ENCODE assay signal across 12 mouse cellular contexts in the genomic region with DNA sequence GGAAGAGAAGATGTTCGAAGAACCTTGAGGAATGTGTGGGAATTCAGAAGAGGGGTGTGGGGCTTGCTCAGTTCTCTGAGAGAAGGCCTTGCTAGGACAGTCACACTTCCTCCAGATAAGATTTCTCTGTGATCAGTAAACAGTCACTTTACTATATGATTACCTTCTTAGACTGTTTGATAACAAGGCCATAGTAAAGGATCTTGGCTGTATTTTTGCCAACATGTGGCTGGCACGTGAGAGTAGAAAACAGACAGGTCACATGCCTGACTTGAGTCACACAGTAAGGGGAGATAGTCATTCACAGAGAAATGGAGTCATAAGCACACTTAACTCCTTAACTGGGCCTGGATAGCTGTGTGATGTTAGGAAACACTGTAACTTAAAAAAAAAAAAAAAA.
DNase-seq lines count a peak whose midpoint lies in the region; ATAC-seq and TF ChIP-seq lines count a peak whose summit lies in the region.
"Had no signal": no experiment of that assay in that cellular context is flagged by ENCODE, and none has a peak within 500 bp of the region (broad histone marks: within the 10 kb centered on the region; RNA-seq: fewer than 3 reads in every experiment).

No protein-coding gene starts in this region.

- no peak for TF ChIP-seq CTCF in lung, embryonic 14.5 days (IDR thresholded peaks at IDR 0.05; ENCODE audit: low read depth)
- no peak for TF ChIP-seq CTCF in small intestine, adult 2 months (IDR thresholded peaks at IDR 0.05; ENCODE audit: extremely low read depth, insufficient read length, insufficient replicate concordance, low read depth, low read length)

- H3K27me3 ChIP-seq in lung, embryonic 14.5 days (ENCODE audit: insufficient read depth, low read length): no peaks in the 10 kb centered on the region
- H3K27me3 ChIP-seq in small intestine, adult 2 months (ENCODE audit: control insufficient read depth, insufficient read depth, low read length): no peaks in the 10 kb centered on the region
- no peaks in the 10 kb centered on the region for H3K27me3 ChIP-seq in hindbrain, embryonic 10.5 days (ENCODE audit: insufficient read depth, poor library complexity, severe bottlenecking)
- H3K27me3 ChIP-seq: limb, embryonic 15.5 days; midbrain, embryonic 12.5 days; neural tube, embryonic 12.5 days had no signal

- H3K4me3 ChIP-seq in lung, embryonic 14.5 days (ENCODE audit: low read depth, low read length): no peak overlapping the region
- no peak overlapping the region for H3K4me3 ChIP-seq in brown adipose tissue, adult 24 weeks (ENCODE audit: insufficient read depth, low read depth, low read length)
- no peak overlapping the region for H3K4me3 ChIP-seq in small intestine, adult 2 months (ENCODE audit: low read depth, low read length)
- no peak overlapping the region for H3K4me3 ChIP-seq in hindbrain, embryonic 10.5 days
- H3K4me3 ChIP-seq: limb, embryonic 15.5 days; midbrain, embryonic 12.5 days; neural tube, embryonic 12.5 days had no signal

- H3K4me2 ChIP-seq in lung, embryonic 14.5 days: no peak overlapping the region
- H3K4me2 ChIP-seq: limb, embryonic 15.5 days; midbrain, embryonic 12.5 days; neural tube, embryonic 12.5 days had no signal

- H3K36me3 ChIP-seq in lung, embryonic 14.5 days (ENCODE audit: insufficient read depth): peaks cover 44% of the 10 kb centered on the region
- peaks cover 12% of the 10 kb centered on the region for H3K36me3 ChIP-seq in small intestine, adult 2 months (ENCODE audit: control insufficient read depth, insufficient read depth, low read length)
- peaks cover 24% of the 10 kb centered on the region; the same call in 1 of the 2 replicates for H3K36me3 ChIP-seq in hindbrain, embryonic 10.5 days
- H3K36me3 ChIP-seq: midbrain, embryonic 12.5 days; neural tube, embryonic 12.5 days had no signal

- ATAC-seq in lung, embryonic 14.5 days (ENCODE audit: insufficient read depth): no peak

- H3K4me1 ChIP-seq in lung, embryonic 14.5 days (ENCODE audit: insufficient read depth): peaks cover 18% of the 10 kb centered on the region
- H3K4me1 ChIP-seq in brown adipose tissue, adult 24 weeks (ENCODE audit: control insufficient read depth, insufficient read depth, insufficient read length, low read length): peaks cover 23% of the 10 kb centered on the region
- H3K4me1 ChIP-seq in small intestine, adult 2 months (ENCODE audit: control insufficient read depth, insufficient read depth, insufficient read length, low read length): peaks cover 4% of the 10 kb centered on the region; the same call in 1 of the 2 replicates
- peaks cover 14% of the 10 kb centered on the region; the same call in 1 of the 2 replicates for H3K4me1 ChIP-seq in hindbrain, embryonic 10.5 days (replicated peaks)
- H3K4me1 ChIP-seq: neural tube, embryonic 12.5 days had no signal

- DNase-seq in heart, adult 11 months: peak; percentile 90
- no peak for DNase-seq in heart, postnatal 36 days
- no peak for DNase-seq in lung, embryonic 14.5 days
- DNase-seq in lung, postnatal 14 days: no peak
- no peak for DNase-seq in thymus, postnatal 14 days
- DNase-seq in hindbrain, embryonic 10.5 days (ENCODE audit: low spot score): no peak
- DNase-seq: cerebellum, postnatal 25 days had no signal

- peak overlapping the region; percentile 37; the same call in 1 of the 2 replicates for H3K27ac ChIP-seq in lung, embryonic 14.5 days (ENCODE audit: low read depth)
- peak overlapping the region; percentile 86 for H3K27ac ChIP-seq in brown adipose tissue, adult 24 weeks (replicated peaks; ENCODE audit: low read depth, low read length)
- peak overlapping the region; percentile 80 for H3K27ac ChIP-seq in small intestine, adult 2 months (ENCODE audit: insufficient read depth, low read depth, low read length)
- H3K27ac ChIP-seq in hindbrain, embryonic 10.5 days: no peak overlapping the region
- H3K27ac ChIP-seq: limb, embryonic 15.5 days; midbrain, embryonic 12.5 days; neural tube, embryonic 12.5 days had no signal

- WGBS in lung, embryonic 14.5 days: 37% methylated on average over 2 of the region's 2 CpGs
- 17% methylated on average over 2 of the region's 2 CpGs for WGBS in small intestine, adult 2 months
- WGBS in hindbrain, embryonic 10.5 days: 85% methylated on average over 2 of the region's 2 CpGs

- H3K9me3 ChIP-seq in lung, embryonic 14.5 days (ENCODE audit: low read depth, low read length): no peaks in the 10 kb centered on the region
- no peaks in the 10 kb centered on the region for H3K9me3 ChIP-seq in hindbrain, embryonic 10.5 days
- H3K9me3 ChIP-seq: limb, embryonic 15.5 days; midbrain, embryonic 12.5 days; neural tube, embryonic 12.5 days had no signal

- intact Hi-C loops in heart, postnatal 36 days (cut with DNase I): no loop called here

- H3K9ac ChIP-seq in lung, embryonic 14.5 days: no peak overlapping the region
- H3K9ac ChIP-seq: limb, embryonic 15.5 days; midbrain, embryonic 12.5 days; neural tube, embryonic 12.5 days had no signal

- no peak for TF ChIP-seq POLR2A in small intestine, adult 2 months (IDR thresholded peaks at IDR 0.05; ENCODE audit: low read depth, low read length)
